Mouse (Mus musculus) heart, postnatal 0 days (tissue): Measurements from ENCODE around the gene Pla1a. TPM values are rescaled to one million over a fixed set of nuclear protein-coding genes. Genes with fewer than 3 reads are reported as not detected.
"Not testable (repeated sequence)": the region's sequence is repeated elsewhere in the genome, so short reads cannot be mapped to it uniquely, and the experiment has no call there.

ENCODE experiments used
- ATAC-seq: fragments of 200-750 bp; cut with Nextera tagmentation; 2 replicates; pipeline ENCODE4 v1.8.0; 2017; ENCODE audit warnings: low read depth, moderate number of reproducible peaks, moderate library complexity; ENCODE audit not compliant: insufficient read depth
- DNase-seq: peaks from one replicate; pipeline ENCODE4 v3.0.0-alpha.2; 2016; ENCODE audit warnings: low spot score
- H3K27ac ChIP-seq: fragments of 300-500 bp; sonication (generic); 2 replicates; pipeline ENCODE4 v1.5.1; 2014; ENCODE audit warnings: low read depth, mild to moderate bottlenecking
- H3K27me3 ChIP-seq: fragments of 300-500 bp; sonication (generic); 2 replicates; pipeline ENCODE4 v1.6.1; 2014; ENCODE audit warnings: low read length, mixed read lengths; ENCODE audit not compliant: control insufficient read depth, insufficient read depth
- H3K36me3 ChIP-seq: fragments of 300-500 bp; sonication (generic); replicated peaks from 2 replicates; pipeline ENCODE4 v1.6.1; 2014; ENCODE audit warnings: low read length, mixed read lengths; ENCODE audit not compliant: control insufficient read depth, insufficient read depth
- H3K4me1 ChIP-seq: fragments of 300-500 bp; sonication (generic); 2 replicates; pipeline ENCODE4 v1.6.1; 2014; ENCODE audit warnings: antibody characterized with exemption; ENCODE audit not compliant: control insufficient read depth, insufficient read depth
- H3K4me2 ChIP-seq: fragments of 300-500 bp; sonication (generic); 2 replicates; pipeline ENCODE4 v1.6.1; 2014; ENCODE audit warnings: low read depth, mild to moderate bottlenecking, low read length, moderate library complexity
- H3K4me3 ChIP-seq: fragments of 300-500 bp; sonication (generic); 2 replicates; pipeline ENCODE4 v1.5.1; 2014; ENCODE audit warnings: low read depth, low read length
- H3K9ac ChIP-seq: fragments of 300-500 bp; sonication (generic); replicated peaks from 2 replicates; pipeline ENCODE4 v1.6.1; 2014; ENCODE audit warnings: low read depth, low read length, mixed read lengths
- H3K9me3 ChIP-seq: fragments of 300-500 bp; sonication (generic); replicated peaks from 2 replicates; pipeline ENCODE4 v1.6.1; 2016; ENCODE audit warnings: low read length; ENCODE audit not compliant: control insufficient read depth
- CTCF ChIP-seq: IDR thresholded peaks from 2 replicates; pipeline ENCODE4 v1.5.1; 2016; ENCODE audit warnings: antibody characterized with exemption, control low read depth, low read depth
- EP300 ChIP-seq: IDR thresholded peaks from 2 replicates; pipeline ENCODE4 v1.6.1; 2016; ENCODE audit warnings: antibody characterized with exemption, low read depth
- WGBS: fragments of 180-500 bp; shearing (Covaris S2); extraction: QIAGEN DNeasy Blood & Tissue Kit; methylation state at CpG from one replicate; pipeline ENCODE4 v1.1.7; 2014; 5-methylcytosine and 5-hydroxymethylcytosine counted together
- polyA plus RNA-seq: library from polyadenylated mRNA; unstranded; fragments of >200 nt; fragmentation: Nextera tagmentation; extraction: Ambion mirVana; gene quantifications from 2 replicates; pipeline ENCODE4 v1.2.1, GENCODE M21; 2015
- total RNA-seq: library from RNA; depleted of rRNA; stranded (reverse); fragments of >200 nt; gene quantifications from 2 replicates; pipeline ENCODE4 v1.2.3, GENCODE M21; 2014; ENCODE audit warnings: low replicate concordance

The Pla1a gene
- total and polyA plus RNA-seq, 2 experiments from 2014 or later: 4.9 to 13.4 TPM

DNA sequence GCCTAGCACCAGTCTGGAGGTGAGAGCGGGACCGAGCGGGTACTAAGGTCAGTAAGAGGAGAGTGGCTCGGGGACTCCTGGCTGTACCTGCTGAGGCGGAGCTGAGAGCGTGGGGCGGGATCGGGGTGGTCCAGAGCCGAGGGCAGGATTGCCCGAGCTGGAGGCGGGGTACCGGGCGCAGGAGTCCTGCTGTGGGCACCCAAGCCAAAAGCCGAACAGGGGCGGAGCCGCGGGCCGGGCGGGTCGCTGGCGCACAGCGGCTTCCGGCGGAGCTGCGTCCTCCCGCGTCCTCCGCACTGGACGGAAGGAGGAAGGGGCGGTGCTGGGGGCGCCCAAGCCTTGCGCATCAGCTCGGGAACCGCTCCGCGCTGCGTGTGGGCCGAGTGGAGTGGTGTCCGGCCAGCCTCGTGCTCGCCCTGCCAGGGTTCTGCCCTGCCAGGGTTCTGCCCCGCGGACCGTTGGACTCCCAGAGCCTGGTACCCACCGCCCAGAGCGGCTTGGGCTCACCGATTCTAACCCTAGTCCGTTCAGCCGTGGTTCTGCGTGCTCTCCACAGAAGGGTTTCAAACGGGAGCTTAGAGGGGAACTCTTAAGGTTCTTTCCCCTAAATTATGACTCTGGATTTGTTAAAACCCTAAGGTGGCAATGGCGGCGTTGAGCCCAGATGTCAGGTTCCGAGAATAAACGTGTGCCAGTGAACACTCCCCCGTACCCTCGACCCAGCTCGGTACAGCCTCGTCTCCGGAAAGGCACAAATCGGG, 19.7 kb upstream of the Pla1a start, which contains the start of gene Adprh:
Adprh (minus strand) TSS at position 262 of the 761 bp plus-strand sequence.
- ATAC-seq (peak; percentile 98), DNase-seq (peak; percentile 89)
- Histone ChIP-seq H3K9ac (peak within 1 kb of the TSS; percentile 76), H3K4me2 (peak within 1 kb of the TSS; percentile 92), H3K27ac (peak within 1 kb of the TSS; percentile 92), H3K9me3 (no peaks in the 10 kb centered on the region), H3K4me3 (peak within 1 kb of the TSS; percentile 74), H3K4me1 (peaks cover 11% of the 10 kb centered on the region; the same call in 1 of the 2 replicates), H3K36me3 (peaks cover 21% of the 10 kb centered on the region), H3K27me3 (no peaks in the 10 kb centered on the region)
- no peak for TF ChIP-seq EP300
- TF ChIP-seq CTCF: no peak
- under 1% methylated on average over 56 of the region's 61 CpGs for WGBS

- Histone ChIP-seq H3K36me3 (peaks cover 31% of the 10 kb centered on the region), H3K4me1 (peaks cover 11% of the 10 kb centered on the region; the same call in 1 of the 2 replicates), H3K4me2 (peak overlapping the region; percentile 92), H3K27me3 (no peaks in the 10 kb centered on the region), H3K9ac (peak overlapping the region; percentile 76), H3K27ac (peak overlapping the region; percentile 92), H3K4me3 (peak overlapping the region; percentile 74), H3K9me3 (no peaks in the 10 kb centered on the region)
- no peak for ATAC-seq
- TF ChIP-seq CTCF: no peak
- TF ChIP-seq EP300: no peak
- no peak for DNase-seq
- 47% methylated on average over 12 of the region's 12 CpGs for WGBS
Observed at GRCm38 (mm10) chr16:38451421-38452205, 18.7 kb upstream of the Pla1a start.

DNA sequence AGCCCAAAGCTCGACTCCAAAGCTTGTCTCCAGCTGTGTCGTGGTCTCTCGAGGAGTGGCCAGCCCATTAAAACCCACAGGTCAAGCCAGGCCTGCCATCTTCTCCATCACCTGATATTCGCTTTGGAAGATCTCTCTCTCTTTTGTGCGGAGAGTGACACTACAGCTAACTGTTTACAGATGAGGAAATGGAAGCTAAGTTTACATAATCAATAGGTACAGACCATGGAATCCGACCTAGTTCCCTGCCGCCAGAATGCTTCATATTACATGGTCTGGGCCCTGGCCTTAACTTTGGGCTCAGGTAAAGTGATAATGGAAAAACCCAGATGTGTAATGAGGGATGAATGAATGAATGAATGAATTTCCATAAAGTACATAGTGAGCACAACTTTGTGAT, 17.8 kb upstream of the Pla1a start:
- WGBS: 88% methylated on average over 7 of the region's 7 CpGs
- ATAC-seq: no peak
- Histone ChIP-seq H3K27ac (no peak overlapping the region), H3K9me3 (no peaks in the 10 kb centered on the region), H3K4me3 (no peak overlapping the region), H3K36me3 (peaks cover 40% of the 10 kb centered on the region), H3K4me2 (no peak overlapping the region), H3K27me3 (no peaks in the 10 kb centered on the region), H3K4me1 (peaks cover 11% of the 10 kb centered on the region; the same call in 1 of the 2 replicates), H3K9ac (no peak overlapping the region)
- no peak for DNase-seq
- TF ChIP-seq CTCF: no peak
- TF ChIP-seq EP300: no peak

DNA sequence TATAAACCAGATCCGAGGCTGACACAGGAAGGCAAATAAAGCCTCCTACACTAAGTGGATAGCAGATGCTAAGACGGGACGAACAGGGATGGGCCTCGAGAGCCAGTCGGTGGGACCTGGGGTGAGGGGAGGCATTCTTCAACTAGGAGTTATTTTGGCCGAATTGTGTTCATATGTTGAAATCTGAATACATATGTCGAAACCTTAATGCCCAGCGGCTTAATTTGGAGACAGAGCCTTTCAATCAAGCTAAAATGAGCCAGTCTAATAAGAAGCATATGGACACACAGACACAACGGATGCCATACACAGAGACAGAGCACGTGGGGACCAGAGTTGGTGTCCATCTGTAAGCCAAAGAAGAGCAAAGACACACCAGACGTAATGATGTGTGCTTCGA, 15.5 kb upstream of the Pla1a start:
- TF ChIP-seq CTCF (no peak), EP300 (no peak)
- Histone ChIP-seq H3K36me3 (peaks cover 53% of the 10 kb centered on the region), H3K27ac (no peak overlapping the region), H3K9me3 (no peaks in the 10 kb centered on the region), H3K4me2 (no peak overlapping the region), H3K4me1 (peaks cover 11% of the 10 kb centered on the region; the same call in 1 of the 2 replicates), H3K27me3 (no peaks in the 10 kb centered on the region), H3K4me3 (no peak overlapping the region), H3K9ac (no peak overlapping the region)
- ATAC-seq: no peak
- WGBS: 92% methylated on average over 12 of the region's 12 CpGs
- no peak for DNase-seq

DNA sequence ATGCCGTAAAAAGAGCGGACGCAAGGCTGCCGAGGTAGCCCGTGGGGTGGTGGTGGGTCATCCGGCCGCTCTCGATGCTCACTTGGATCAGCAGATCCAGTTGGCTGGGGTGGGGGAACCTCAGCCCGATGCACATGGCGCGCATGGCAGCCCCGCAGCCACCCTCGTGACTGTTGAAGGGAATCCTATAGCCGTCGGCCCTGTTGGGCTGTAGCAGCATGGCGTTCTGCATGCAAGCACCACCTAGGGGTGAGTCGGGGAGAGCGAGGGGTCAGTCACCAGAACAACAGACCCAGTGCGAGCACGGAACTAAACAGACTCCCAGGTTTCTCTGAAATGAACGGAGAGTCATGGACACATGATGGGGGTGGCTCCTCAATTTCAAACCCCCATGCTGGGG, 14.4 kb upstream of the Pla1a start:
- no peak overlapping the region for H3K4me3 ChIP-seq
- no peak overlapping the region for H3K9ac ChIP-seq
- H3K4me2 ChIP-seq: no peak overlapping the region
- H3K36me3 ChIP-seq: peaks cover 53% of the 10 kb centered on the region
- WGBS: 88% methylated on average over 21 of the region's 21 CpGs
- DNase-seq (no peak), ATAC-seq (no peak)
- no peaks in the 10 kb centered on the region for H3K27me3 ChIP-seq
- peaks cover 9% of the 10 kb centered on the region; the same call in 1 of the 2 replicates for H3K4me1 ChIP-seq
- H3K27ac ChIP-seq: no peak overlapping the region
- TF ChIP-seq CTCF (no peak), EP300 (no peak)
- H3K9me3 ChIP-seq: no peaks in the 10 kb centered on the region

GRCm38 (mm10) chr16:38446141-38446540, 13.2 kb upstream of the Pla1a start:
- not testable (repeated sequence) for DNase-seq, H3K4me2 ChIP-seq, H3K9me3 ChIP-seq, ATAC-seq, H3K27ac ChIP-seq, H3K9ac ChIP-seq, H3K27me3 ChIP-seq, H3K4me3 ChIP-seq, H3K4me1 ChIP-seq
- WGBS: 93% methylated on average over 2 of the region's 2 CpGs
- H3K36me3 ChIP-seq: peaks cover 53% of the 10 kb centered on the region
